Mouse (Mus musculus): ENCODE results near the gene Kmt5b. TPM values are rescaled to one million over a fixed set of nuclear protein-coding genes. Genes with fewer than 3 reads are reported as not detected.

Gene Kmt5b
- total RNA-seq, 2 experiments from 2014 or later = 40.3 to 47.9 TPM

GRCm38 (mm10) chr19:3864960-3865359 lies 97.7 kb downstream of the Kmt5b start:
- DNase-seq (ENCODE audit: low spot score in 2 of 2) = no peak

Other genes starting within 250 kb of the Kmt5b start
- gene Ppp6r3, start 191.7 kb upstream of the Kmt5b start, total RNA-seq (2021) = 100 to 1,000 TPM in 1 of 2 experiments, 10 to 100 TPM in 1; 82.6 to 101 TPM
- 100 to 1,000 TPM; 102 to 103 TPM for gene Lrp5, start 80.9 kb upstream of the Kmt5b start, total RNA-seq (2021)
- 10 to 100 TPM; 32.5 to 43.3 TPM for gene 1810055G02Rik, start 59.1 kb upstream of the Kmt5b start, total RNA-seq (2021)
- gene Chka, start 84.4 kb downstream of the Kmt5b start, total RNA-seq (2021) = 100 to 1,000 TPM in 1 of 2 experiments, 10 to 100 TPM in 1; 82.1 to 271 TPM
- 10 to 100 TPM; 66.3 to 84.7 TPM for gene Tcirg1, start 139.7 kb downstream of the Kmt5b start, total RNA-seq (2021)
- gene Ndufs8, start 145.4 kb downstream of the Kmt5b start, total RNA-seq (2021) = 100 to 1,000 TPM; 344 to 380 TPM
- gene Aldh3b1, start 162.4 kb downstream of the Kmt5b start, total RNA-seq (2021) = 100 to 1,000 TPM in 1 of 2 experiments, 10 to 100 TPM in 1; 14.4 to 169 TPM
- gene Unc93b1, start 167.8 kb downstream of the Kmt5b start, total RNA-seq (2021) = 10 to 100 TPM; 53.3 to 64.4 TPM
- gene Aldh3b3, start 191.2 kb downstream of the Kmt5b start, total RNA-seq (2021) = 1 to 10 TPM in 1 of 2 experiments, under 1 TPM in 1; 0.29 to 1.0 TPM
- 10 to 100 TPM in 1 of 2 experiments, 1 to 10 TPM in 1; 6.7 to 13.8 TPM for gene Aldh3b2, start 204.9 kb downstream of the Kmt5b start, total RNA-seq (2021)
- gene Acy3, start 219.1 kb downstream of the Kmt5b start, total RNA-seq (2021) = 10 to 100 TPM; 16.1 to 20.8 TPM
- not detected for gene Tbx10, start 225.3 kb downstream of the Kmt5b start, total RNA-seq (2021)
- gene Nudt8, start 233.2 kb downstream of the Kmt5b start, total RNA-seq (2021) = 10 to 100 TPM; 27.6 to 33.3 TPM
- gene Gm49405, start 233.2 kb downstream of the Kmt5b start, total RNA-seq (2021) = 1 to 10 TPM; 1.1 TPM
- gene Doc2g, start 235.9 kb downstream of the Kmt5b start, total RNA-seq (2021) = 1 to 10 TPM; 1.9 to 2.4 TPM
- gene Ndufv1, start 245.4 kb downstream of the Kmt5b start, total RNA-seq (2021) = 100 to 1,000 TPM; 359 to 601 TPM

Data from adrenal gland, adult 18-20 months (tissue).